Mouse (Mus musculus) cerebellum, postnatal 36 days (tissue): ENCODE data around the gene Wscd2.

ENCODE experiments used
- DNase-seq, 2 experiments: peaks; one replicate each; pipeline ENCODE4 v3.0.0; 2021 to 2022; ENCODE audit warnings: mixed read lengths in 2 of 2

Gene Wscd2

GRCm38 (mm10) chr5:113586458-113586849 is 96.3 kb downstream of the Wscd2 start:
- DNase-seq: peak in 1 of 2 experiments; percentile 35

- DNase-seq: peak in 1 of 2 experiments; percentile 50
These were observed 100.0 kb downstream of the Wscd2 start for GRCm38 (mm10) chr5:113590010-113590640.

GRCm38 (mm10) chr5:113591166-113591565 is 101.0 kb downstream of the Wscd2 start:
- no peak for DNase-seq

GRCm38 (mm10) chr5:113591751-113592230 is 101.7 kb downstream of the Wscd2 start:
- DNase-seq: no peak

- DNase-seq: no peak
These were observed 104.0 kb downstream of the Wscd2 start for GRCm38 (mm10) chr5:113593911-113594705.

- DNase-seq: no peak
These were observed 106.1 kb downstream of the Wscd2 start for GRCm38 (mm10) chr5:113596252-113596651.

- DNase-seq: no peak
These were observed 106.7 kb downstream of the Wscd2 start for GRCm38 (mm10) chr5:113596780-113597353.

GRCm38 (mm10) chr5:113600181-113600580 is 110.0 kb downstream of the Wscd2 start:
- no peak for DNase-seq

GRCm38 (mm10) chr5:113600803-113601202 is 110.7 kb downstream of the Wscd2 start:
- no peak for DNase-seq

GRCm38 (mm10) chr5:113603471-113603870 is 113.3 kb downstream of the Wscd2 start:
- DNase-seq: no peak

GRCm38 (mm10) chr5:113604758-113605157 is 114.6 kb downstream of the Wscd2 start:
- DNase-seq: no peak

- no peak for DNase-seq
These were observed 116.0 kb downstream of the Wscd2 start for GRCm38 (mm10) chr5:113606121-113606520.

GRCm38 (mm10) chr5:113606961-113607785 is 117.0 kb downstream of the Wscd2 start:
- peak in 1 of 2 experiments; percentile 52 for DNase-seq

GRCm38 (mm10) chr5:113607941-113608431 is 117.9 kb downstream of the Wscd2 start:
- DNase-seq: no peak

- DNase-seq: no peak
These were observed 118.4 kb downstream of the Wscd2 start for GRCm38 (mm10) chr5:113608511-113608910.

- no peak for DNase-seq
These were observed 119.8 kb downstream of the Wscd2 start for GRCm38 (mm10) chr5:113609891-113610290.

GRCm38 (mm10) chr5:113610490-113610889 is 120.4 kb downstream of the Wscd2 start:
- DNase-seq: no peak

- no peak for DNase-seq
These were observed 121.0 kb downstream of the Wscd2 start for GRCm38 (mm10) chr5:113611131-113611530.

- no peak for DNase-seq
These were observed 121.7 kb downstream of the Wscd2 start for GRCm38 (mm10) chr5:113611771-113612233.

GRCm38 (mm10) chr5:113618716-113619115 is 128.6 kb downstream of the Wscd2 start:
- peak; percentile 64 to 73 for DNase-seq

GRCm38 (mm10) chr5:113619151-113619550 is 129.0 kb downstream of the Wscd2 start:
- DNase-seq: no peak

- DNase-seq: peak; percentile 41 to 42
These were observed 130.1 kb downstream of the Wscd2 start for GRCm38 (mm10) chr5:113620130-113620716.
